Mouse (Mus musculus): ENCODE data around the gene Nr5a2. TPM values are rescaled to one million over a fixed set of nuclear protein-coding genes. Genes with fewer than 3 reads are reported as not detected.
"Not testable (repeated sequence)": the region's sequence is repeated elsewhere in the genome, so short reads cannot be mapped to it uniquely, and the experiment has no call there.

Gene Nr5a2
- total RNA-seq, 4 experiments from 2014 or later: 0.09 to 0.43 (median 0.16) TPM

- DNase-seq (ENCODE audit: low spot score in 2 of 2): no peak
Observed at GRCm38 (mm10) chr1:136846081-136846480, 114.2 kb downstream of the Nr5a2 start.

DNA sequence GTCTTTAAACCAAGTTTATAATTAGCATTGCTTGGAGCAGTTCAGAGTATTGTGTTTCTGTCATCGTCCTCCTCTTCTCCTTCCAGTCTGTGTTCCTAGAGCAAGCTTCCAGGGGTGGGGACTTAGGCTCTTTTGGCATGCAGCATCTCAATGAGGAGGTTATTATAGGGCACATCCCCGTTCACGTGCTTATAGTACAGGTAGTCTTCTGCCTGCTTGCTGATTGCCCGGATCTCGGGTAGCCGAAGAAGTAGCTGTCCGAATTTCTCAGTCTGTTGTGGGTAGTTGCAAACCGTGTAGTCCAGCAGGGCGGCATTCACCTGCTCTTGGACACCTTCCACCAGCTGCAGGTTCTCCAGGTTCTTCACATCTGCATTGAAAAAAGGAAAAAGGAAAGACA, 114.9 kb downstream of the Nr5a2 start:
- no peak for DNase-seq (ENCODE audit: low spot score in 2 of 2)

- no peak for DNase-seq (ENCODE audit: low spot score in 2 of 2)
Observed at GRCm38 (mm10) chr1:136840512-136840911, 119.7 kb downstream of the Nr5a2 start.

DNA sequence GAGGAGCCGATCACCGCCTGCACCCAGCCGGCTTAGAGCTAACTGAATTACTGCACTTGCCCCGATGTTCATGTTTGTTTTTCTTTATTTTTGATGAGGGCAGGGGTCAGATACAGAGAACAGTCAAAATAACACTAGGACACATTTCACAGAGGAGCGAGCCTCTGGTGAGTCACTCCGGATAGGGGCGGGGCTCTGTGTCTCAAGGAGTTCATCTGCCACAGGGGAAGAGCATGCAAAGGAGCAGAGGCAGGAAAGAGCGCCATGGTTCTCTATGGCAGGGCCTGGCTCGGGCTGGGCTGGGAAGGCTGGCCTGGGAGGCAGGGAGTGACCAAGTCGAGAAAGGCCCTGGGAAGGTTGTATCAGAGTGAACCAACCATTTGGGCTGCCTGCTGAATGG, 121.0 kb downstream of the Nr5a2 start:
- no peak for DNase-seq (ENCODE audit: low spot score in 2 of 2)

DNA sequence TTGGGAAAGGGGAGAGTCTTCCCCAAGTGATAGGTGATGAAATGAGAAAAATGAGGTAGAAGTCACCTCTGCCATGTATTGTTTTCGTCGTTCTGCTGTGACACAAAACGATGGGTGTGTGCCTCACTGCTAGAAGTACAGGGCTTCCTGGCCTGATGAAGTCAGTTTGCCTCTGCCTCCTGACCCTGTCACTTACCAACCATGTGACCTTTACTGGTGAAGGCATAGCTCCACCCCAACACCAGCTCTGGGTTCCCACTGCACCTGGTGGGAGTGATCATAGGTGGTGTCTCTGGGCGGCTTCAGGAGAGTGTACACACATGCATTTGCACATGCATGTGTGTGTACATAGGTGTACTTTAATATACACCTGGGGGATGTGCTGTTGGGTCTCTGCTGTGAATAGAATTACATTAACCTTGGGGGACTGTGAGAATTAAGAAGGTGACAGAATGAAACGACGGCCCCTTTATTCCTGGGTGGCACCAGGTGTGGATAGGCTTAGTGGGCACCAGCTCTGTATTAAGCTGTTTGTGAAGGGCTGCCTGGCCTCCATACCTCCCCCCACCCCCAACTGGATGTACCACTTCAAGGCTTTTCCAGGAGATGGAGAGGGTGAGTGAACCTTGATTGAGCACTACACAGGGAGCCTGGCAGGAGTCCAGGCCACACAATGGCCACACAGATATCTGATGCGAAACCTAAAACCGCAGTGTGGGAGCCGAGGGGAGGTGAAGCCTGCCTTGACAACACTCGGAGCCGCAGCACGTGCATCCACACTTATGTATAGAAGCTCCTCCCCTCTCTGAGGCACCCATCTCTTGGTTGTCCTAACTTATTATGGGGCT, 127.7 kb downstream of the Nr5a2 start:
- DNase-seq (ENCODE audit: low spot score in 2 of 2): no peak

DNA sequence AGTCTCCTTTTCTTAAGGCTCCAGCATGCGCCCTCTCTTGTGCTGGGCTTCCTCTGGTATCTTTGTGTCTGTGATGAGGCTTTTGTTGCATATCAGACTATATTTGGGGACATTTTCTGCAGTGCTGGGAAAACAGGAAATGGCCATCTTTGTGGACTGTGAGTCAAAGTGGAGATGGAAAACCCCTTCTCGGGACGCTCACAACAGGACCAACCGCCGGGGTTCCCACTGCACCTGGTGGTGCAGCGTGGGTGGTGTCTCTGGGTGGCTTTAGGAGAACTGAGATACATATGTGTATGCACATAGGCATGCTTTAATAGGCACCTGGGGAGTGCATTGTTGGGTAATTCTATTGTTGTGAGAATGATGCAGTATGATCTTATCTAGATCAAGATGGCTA, 129.3 kb downstream of the Nr5a2 start:
- DNase-seq (ENCODE audit: low spot score in 2 of 2): no peak

DNA sequence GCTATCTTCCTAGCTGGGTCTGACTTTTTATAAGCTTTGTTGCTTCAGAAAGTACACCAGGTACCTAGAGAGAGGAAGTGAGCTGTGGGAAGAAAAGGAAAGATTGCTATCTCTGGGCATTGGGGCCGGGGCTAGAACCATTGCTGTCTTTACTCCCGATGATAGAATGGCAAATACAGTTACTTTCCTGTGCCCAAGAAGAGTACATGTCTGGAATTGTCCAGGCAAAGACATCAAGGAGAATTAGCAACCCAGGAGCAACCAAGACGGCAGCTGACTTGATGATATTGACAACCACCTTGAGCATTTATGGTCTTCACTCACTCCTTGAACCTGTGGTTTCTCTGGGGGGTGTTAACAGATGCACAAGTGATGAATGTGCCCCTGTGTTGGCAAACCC, 130.3 kb downstream of the Nr5a2 start:
- DNase-seq (ENCODE audit: low spot score in 2 of 2): no peak

DNA sequence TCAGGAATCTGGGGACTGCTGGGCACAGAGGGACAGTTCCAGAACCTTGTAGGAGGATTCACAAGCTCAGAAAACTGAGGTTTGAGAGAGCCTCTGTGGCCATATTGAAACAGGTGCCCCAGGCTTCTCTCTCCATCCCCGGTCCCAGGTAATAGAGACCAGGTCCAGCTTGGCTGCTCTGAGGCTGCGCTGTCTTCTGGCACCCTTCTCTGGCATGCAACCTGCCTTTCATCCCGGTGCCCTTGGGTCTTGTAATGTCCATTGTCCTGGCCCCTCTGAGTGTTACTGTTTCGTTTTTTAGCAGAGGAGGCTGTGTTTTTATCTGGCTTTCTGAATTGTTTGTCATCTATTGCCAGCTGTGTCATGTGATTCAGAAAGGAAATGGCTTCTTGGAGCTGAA, 136.4 kb downstream of the Nr5a2 start:
- DNase-seq (ENCODE audit: low spot score in 2 of 2): no peak

DNA sequence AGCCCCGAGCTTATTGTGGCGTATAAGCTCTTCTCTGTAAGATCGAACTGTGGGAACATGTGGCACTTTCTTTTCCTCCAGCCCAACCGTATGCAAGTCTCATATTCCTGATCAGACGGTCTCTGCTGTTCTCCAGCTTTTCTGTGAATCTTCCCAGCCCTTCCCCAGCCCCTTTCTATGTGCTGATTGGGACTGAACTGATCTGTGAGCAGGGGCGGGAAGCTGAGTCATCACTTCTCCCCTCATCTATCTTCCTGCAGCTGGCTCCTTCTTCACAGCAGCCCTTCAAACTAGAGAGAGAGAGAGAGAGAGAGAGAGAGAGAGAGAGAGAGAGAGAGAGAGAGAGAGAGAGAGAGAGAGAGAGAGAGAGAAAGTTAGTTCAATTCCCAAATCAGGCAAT, 159.6 kb downstream of the Nr5a2 start:
- DNase-seq (ENCODE audit: low spot score in 2 of 2): no peak

DNA sequence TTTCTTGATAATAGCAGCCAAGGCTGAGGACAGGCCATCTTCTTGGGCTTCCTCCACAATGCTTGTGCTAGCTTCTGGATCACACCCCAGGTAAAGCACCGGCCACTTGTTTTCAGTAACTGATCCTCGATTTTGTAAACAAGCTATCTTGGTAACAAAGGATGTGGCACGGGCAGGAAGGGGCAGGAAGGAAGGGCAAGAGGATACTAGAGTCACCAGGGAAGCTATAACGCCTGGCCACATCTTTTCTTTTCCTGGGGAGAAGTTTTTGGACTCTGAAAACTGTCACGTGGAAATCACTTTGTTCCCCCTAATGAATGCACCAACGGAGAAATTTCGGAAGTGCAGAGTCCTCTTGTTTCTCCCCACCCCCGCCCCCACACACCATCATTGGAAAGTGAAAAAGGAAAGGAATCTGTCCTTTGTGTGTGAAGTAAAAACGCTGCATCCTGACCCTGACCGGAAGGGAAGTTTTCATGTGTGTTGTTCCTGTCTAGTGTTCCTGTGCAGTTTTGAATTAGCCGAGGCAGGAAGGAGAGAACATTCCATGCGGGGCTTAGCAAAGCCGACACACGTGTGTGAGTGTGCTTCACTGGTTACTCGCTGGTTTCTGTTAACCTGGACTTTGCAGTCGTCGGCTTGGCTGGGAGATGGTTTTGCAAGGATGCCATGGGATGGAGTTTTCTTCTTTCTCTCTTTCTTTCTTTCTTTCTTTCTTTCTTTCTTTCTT, 163.7 kb downstream of the Nr5a2 start:
- no peak for DNase-seq (ENCODE audit: low spot score in 2 of 2)

DNA sequence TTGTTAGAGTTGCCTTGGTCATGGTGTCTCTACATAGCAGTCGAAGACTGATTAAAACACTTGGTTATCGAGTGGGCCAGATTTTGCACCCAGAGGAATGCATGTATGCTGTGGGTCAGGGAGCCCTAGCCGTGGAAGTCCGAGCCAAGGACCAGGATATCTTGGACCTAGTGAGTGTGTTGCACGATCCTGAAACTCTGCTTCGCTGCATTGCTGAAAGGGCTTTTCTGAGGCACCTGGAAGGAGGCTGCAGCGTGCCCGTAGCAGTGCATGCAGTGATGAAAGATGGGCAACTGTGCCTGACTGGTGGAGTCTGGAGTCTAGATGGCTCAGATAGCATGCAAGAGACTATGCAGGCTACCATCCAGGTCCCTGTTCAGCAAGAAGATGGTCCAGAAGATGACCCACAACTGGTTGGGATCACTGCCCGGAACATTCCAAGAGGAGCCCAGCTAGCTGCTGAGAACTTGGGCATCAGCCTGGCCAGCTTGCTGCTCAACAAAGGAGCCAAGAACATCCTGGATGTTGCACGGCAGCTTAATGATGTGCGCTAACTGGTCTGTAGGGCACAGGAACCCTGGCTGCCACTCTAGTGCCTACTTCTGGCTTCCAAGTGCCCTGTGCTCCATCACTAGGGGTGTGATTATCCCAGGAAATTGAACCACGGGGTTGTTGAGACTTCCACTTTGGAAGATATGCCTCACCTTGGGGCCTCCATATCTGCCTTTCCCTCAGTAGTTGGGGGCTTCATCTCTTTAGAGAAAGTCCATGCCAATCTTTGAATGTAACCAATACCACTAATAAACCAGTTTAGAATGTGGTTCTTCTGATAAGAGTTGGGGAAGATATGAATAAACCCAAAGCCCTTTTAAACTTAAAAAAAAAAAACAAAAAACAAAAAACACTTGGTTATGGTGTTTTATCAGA, 167.0 kb downstream of the Nr5a2 start:
- DNase-seq (ENCODE audit: low spot score in 2 of 2): not testable (repeated sequence)
